Mouse (Mus musculus): Measurements from ENCODE around the gene Cst9. TPM values are rescaled to one million over a fixed set of nuclear protein-coding genes. Genes with fewer than 3 reads are reported as not detected.
A peak's percentile ranks its signal among the peaks of the same experiment; 100 is the strongest.

Gene Cst9
- polyA plus RNA-seq, 1 experiment from 2014 or later: not detected

GRCm38 (mm10) chr2:148872860-148873259 is 37.9 kb downstream of the Cst9 start:
- Histone ChIP-seq H3K27me3 (ENCODE audit: control insufficient read depth, insufficient read depth, low read length) (no peaks in the 10 kb centered on the region), H3K9ac (ENCODE audit: low read length) (peak overlapping the region; percentile 88; the same call in 1 of the 2 replicates), H3K9me3 (ENCODE audit: control insufficient read depth, low read length) (no peaks in the 10 kb centered on the region), H3K27ac (replicated peaks) (peak overlapping the region; percentile 58), H3K4me3 (ENCODE audit: low read depth, low read length) (peak overlapping the region; percentile 87; the same call in 1 of the 2 replicates), H3K4me1 (replicated peaks; ENCODE audit: control insufficient read depth, insufficient read depth) (peaks cover 7% of the 10 kb centered on the region), H3K36me3 (ENCODE audit: control insufficient read depth, insufficient read depth, low read length) (peaks cover 5% of the 10 kb centered on the region; the same call in 1 of the 2 replicates), H3K4me2 (replicated peaks; ENCODE audit: low read depth) (peak overlapping the region; percentile 88)
- peak; percentile 35; the same call in 1 of the 2 replicates for ATAC-seq (ENCODE audit: low FRiP score, low TSS enrichment)
- WGBS: 16% methylated on average over 4 of the region's 4 CpGs
- peak; percentile 17 for DNase-seq (ENCODE audit: low spot score)
- TF ChIP-seq CTCF (IDR thresholded peaks at IDR 0.05; ENCODE audit: low read depth): no peak
- no peak for TF ChIP-seq EP300 (optimal IDR thresholded peaks at IDR 0.05)

- H3K4me1 ChIP-seq (replicated peaks; ENCODE audit: control insufficient read depth, insufficient read depth): peaks cover 7% of the 10 kb centered on the region
- peak overlapping the region; percentile 87 for H3K4me3 ChIP-seq (ENCODE audit: low read depth, low read length)
- peak overlapping the region; percentile 88 for H3K9ac ChIP-seq (ENCODE audit: low read length)
- H3K9me3 ChIP-seq (ENCODE audit: control insufficient read depth, low read length): no peaks in the 10 kb centered on the region
- peak overlapping the region; percentile 88 for H3K4me2 ChIP-seq (replicated peaks; ENCODE audit: low read depth)
- WGBS: 11% methylated on average over 3 of the region's 3 CpGs
- ATAC-seq (ENCODE audit: low FRiP score, low TSS enrichment) (no peak), DNase-seq (ENCODE audit: low spot score) (no peak)
- peak overlapping the region; percentile 45 for H3K27ac ChIP-seq (replicated peaks)
- no peaks in the 10 kb centered on the region for H3K27me3 ChIP-seq (ENCODE audit: control insufficient read depth, insufficient read depth, low read length)
- TF ChIP-seq EP300 (optimal IDR thresholded peaks at IDR 0.05): no peak
- no peak for TF ChIP-seq CTCF (IDR thresholded peaks at IDR 0.05; ENCODE audit: low read depth)
- H3K36me3 ChIP-seq (ENCODE audit: control insufficient read depth, insufficient read depth, low read length): peaks cover 5% of the 10 kb centered on the region; the same call in 1 of the 2 replicates
Measured at GRCm38 (mm10) chr2:148874224-148874616, 39.3 kb downstream of the Cst9 start.

GRCm38 (mm10) chr2:148874617-148875334 is 39.8 kb downstream of the Cst9 start:
- TF ChIP-seq CTCF (IDR thresholded peaks at IDR 0.05; ENCODE audit: low read depth): no peak
- TF ChIP-seq EP300 (optimal IDR thresholded peaks at IDR 0.05): no peak
- Histone ChIP-seq H3K9me3 (ENCODE audit: control insufficient read depth, low read length) (no peaks in the 10 kb centered on the region), H3K27me3 (ENCODE audit: control insufficient read depth, insufficient read depth, low read length) (no peaks in the 10 kb centered on the region), H3K4me1 (replicated peaks; ENCODE audit: control insufficient read depth, insufficient read depth) (peaks cover 7% of the 10 kb centered on the region), H3K9ac (ENCODE audit: low read length) (peak overlapping the region; percentile 88), H3K4me3 (ENCODE audit: low read depth, low read length) (peak overlapping the region; percentile 87), H3K36me3 (ENCODE audit: control insufficient read depth, insufficient read depth, low read length) (peaks cover 5% of the 10 kb centered on the region; the same call in 1 of the 2 replicates), H3K4me2 (replicated peaks; ENCODE audit: low read depth) (peak overlapping the region; percentile 88), H3K27ac (replicated peaks) (peak overlapping the region; percentile 96)
- ATAC-seq (ENCODE audit: low FRiP score, low TSS enrichment): peak; percentile 65
- DNase-seq (ENCODE audit: low spot score): no peak
- under 1% methylated on average over 34 of the region's 34 CpGs for WGBS

GRCm38 (mm10) chr2:148875335-148875811 is 40.4 kb downstream of the Cst9 start, which contains the start of gene Cst3:
Gene Cst3, minus strand, starts transcription at chr2:148875692.
- TF ChIP-seq EP300 (optimal IDR thresholded peaks at IDR 0.05) (no peak), CTCF (IDR thresholded peaks at IDR 0.05; ENCODE audit: low read depth) (peak; percentile 63)
- Histone ChIP-seq H3K4me1 (replicated peaks; ENCODE audit: control insufficient read depth, insufficient read depth) (peaks cover 7% of the 10 kb centered on the region), H3K36me3 (ENCODE audit: control insufficient read depth, insufficient read depth, low read length) (peaks cover 5% of the 10 kb centered on the region; the same call in 1 of the 2 replicates), H3K4me3 (ENCODE audit: low read depth, low read length) (peak within 1 kb of the TSS; percentile 87), H3K9me3 (ENCODE audit: control insufficient read depth, low read length) (no peaks in the 10 kb centered on the region), H3K27ac (replicated peaks) (peak within 1 kb of the TSS; percentile 96), H3K9ac (ENCODE audit: low read length) (peak within 1 kb of the TSS; percentile 88), H3K27me3 (ENCODE audit: control insufficient read depth, insufficient read depth, low read length) (no peaks in the 10 kb centered on the region), H3K4me2 (replicated peaks; ENCODE audit: low read depth) (peak within 1 kb of the TSS; percentile 88)
- DNase-seq (ENCODE audit: low spot score) (peak; percentile 95), ATAC-seq (ENCODE audit: low FRiP score, low TSS enrichment) (peak; percentile 97)
- 0% methylated on average over 16 of the region's 19 CpGs for WGBS

GRCm38 (mm10) chr2:148877016-148877770 is 42.2 kb downstream of the Cst9 start:
- DNase-seq (ENCODE audit: low spot score): no peak
- H3K4me3 ChIP-seq (ENCODE audit: low read depth, low read length): no peak overlapping the region
- H3K4me1 ChIP-seq (replicated peaks; ENCODE audit: control insufficient read depth, insufficient read depth): peaks cover 7% of the 10 kb centered on the region
- 0 out of 2 replicates have a peak overlapping the region, but pooled peaks have one; percentile 20 for H3K27ac ChIP-seq (replicated peaks)
- no peaks in the 10 kb centered on the region for H3K36me3 ChIP-seq (ENCODE audit: control insufficient read depth, insufficient read depth, low read length)
- TF ChIP-seq EP300 (optimal IDR thresholded peaks at IDR 0.05) (no peak), CTCF (IDR thresholded peaks at IDR 0.05; ENCODE audit: low read depth) (no peak)
- no peaks in the 10 kb centered on the region for H3K9me3 ChIP-seq (ENCODE audit: control insufficient read depth, low read length)
- no peak overlapping the region for H3K4me2 ChIP-seq (replicated peaks; ENCODE audit: low read depth)
- H3K27me3 ChIP-seq (ENCODE audit: control insufficient read depth, insufficient read depth, low read length): no peaks in the 10 kb centered on the region
- 17% methylated on average over 3 of the region's 3 CpGs for WGBS
- H3K9ac ChIP-seq (ENCODE audit: low read length): no peak overlapping the region
- ATAC-seq (ENCODE audit: low FRiP score, low TSS enrichment): no peak

All from stomach, postnatal 0 days (tissue).